Mouse (Mus musculus) skeletal muscle tissue, postnatal 0 days (tissue): ENCODE results near the gene Zfp781. TPM values are rescaled to one million over a fixed set of nuclear protein-coding genes. Genes with fewer than 3 reads are reported as not detected.

Experiments used
- polyA plus RNA-seq: library from polyadenylated mRNA; unstranded; fragments of >200 nt; fragmentation: Nextera tagmentation; extraction: Ambion mirVana; gene quantifications from 2 replicates; pipeline ENCODE4 v1.2.1, GENCODE M21; 2015

Zfp781 gene
- polyA plus RNA-seq, result 0.48 and 1.0 TPM in 2 replicates

GRCm38 (mm10) chr10:81929842-81930743 lies at the start of gene Zfp781:
Gene Zfp781 (minus strand): TSS chr10:81930480.

DNA sequence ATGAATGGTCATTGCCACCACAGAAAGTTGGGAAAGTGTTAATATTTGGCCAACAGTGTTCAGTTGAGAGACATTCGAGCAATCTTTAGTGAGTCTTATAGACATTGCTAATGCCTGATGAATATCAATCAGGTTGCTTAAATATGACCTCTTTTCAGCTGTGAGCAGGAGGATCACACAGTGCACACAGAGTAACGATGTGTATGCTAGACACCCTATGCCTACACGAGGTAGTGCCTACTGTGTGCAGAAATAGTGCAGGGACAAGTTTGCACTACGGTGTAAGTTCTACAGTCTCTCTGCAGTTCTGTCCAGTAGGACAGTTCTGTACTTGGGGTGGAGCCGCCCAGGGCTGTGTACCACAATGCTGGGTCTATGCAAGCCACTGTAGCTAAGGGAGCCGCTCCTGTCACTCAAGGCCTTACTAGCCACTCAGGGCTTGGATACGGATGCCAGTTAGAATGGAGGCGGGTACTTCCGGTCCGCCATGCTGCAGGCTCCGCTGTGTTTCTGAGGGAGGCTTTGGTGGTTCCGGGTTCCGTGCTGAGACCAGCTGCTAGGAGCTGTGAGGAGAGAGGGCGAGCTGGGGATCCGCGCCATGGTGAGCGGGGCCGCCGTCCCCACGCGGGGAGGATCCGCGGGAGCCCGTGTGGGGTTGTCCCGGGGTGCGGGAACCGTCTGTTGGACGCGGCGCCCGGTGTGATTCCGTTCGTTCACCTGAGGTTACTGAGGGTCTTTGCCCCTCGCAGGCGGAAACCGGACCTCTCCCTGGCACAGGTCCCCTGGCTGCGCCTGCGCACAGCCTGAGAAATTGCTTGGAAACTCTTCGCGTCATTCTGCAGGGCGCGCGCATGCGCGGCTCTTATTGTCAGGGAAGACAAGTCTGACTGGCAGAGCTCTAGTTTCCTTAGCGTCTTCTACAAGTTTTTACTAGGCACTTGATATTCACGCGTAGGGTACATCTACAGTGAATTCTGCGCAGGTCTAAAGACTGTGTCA lies 66.6 kb downstream of the Zfp781 start, which contains the start of gene Gm32687:
TSS of gene Gm32687 (plus strand) at position 526 of the 999 bp plus-strand sequence.

Other genes with a start within 250 kb of the Zfp781 start
- 6.3 and 7.0 TPM in 2 replicates for gene Zfp433, start 225.7 kb downstream of the Zfp781 start, polyA plus RNA-seq
- 1.9 and 3.5 TPM in 2 replicates for gene Gm3055, start 159.3 kb downstream of the Zfp781 start, polyA plus RNA-seq
- 1.1 and 1.4 TPM in 2 replicates for gene Gm4767, start 118.3 kb downstream of the Zfp781 start, polyA plus RNA-seq
- gene Gm32687, start 66.5 kb downstream of the Zfp781 start, polyA plus RNA-seq, result 3.7 and 5.3 TPM in 2 replicates
- gene Zfp873, start 117.6 kb upstream of the Zfp781 start, polyA plus RNA-seq, result 4.2 and 4.8 TPM in 2 replicates
- gene BC024063, start 152.9 kb upstream of the Zfp781 start, polyA plus RNA-seq, result 1.1 and 1.3 TPM in 2 replicates
- gene AU041133, start 197.5 kb upstream of the Zfp781 start, polyA plus RNA-seq, result 2.6 and 2.9 TPM in 2 replicates